In the genomic region with DNA sequence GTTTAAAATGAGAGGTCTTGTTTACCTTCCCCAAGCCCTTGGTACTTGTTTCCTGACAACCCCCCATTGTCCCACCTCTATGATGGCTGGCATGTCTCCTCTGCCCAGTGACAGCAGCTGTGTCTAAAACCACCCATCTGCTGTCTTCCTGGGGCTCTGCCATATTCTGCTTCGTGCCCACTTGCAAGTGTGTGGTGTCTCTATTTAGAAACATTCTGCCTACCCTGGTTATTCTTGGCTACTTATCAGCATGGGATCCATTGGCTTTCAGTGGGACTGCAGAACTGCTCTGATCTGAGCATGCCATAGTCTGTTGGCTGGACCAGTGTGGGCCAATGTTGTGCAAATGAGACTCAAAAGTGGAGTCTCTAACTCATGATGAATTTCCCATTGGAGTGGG, we compare ENCODE assay signal across 11 mouse cellular contexts.
A peak's percentile ranks its signal among the peaks of the same experiment; 100 is the strongest.
DNase-seq lines count a peak whose midpoint lies in the region; ATAC-seq lines count a peak whose summit lies in the region.
"Had no signal": no experiment of that assay in that cellular context is flagged by ENCODE, and none has a peak within 500 bp of the region (broad histone marks: within the 10 kb centered on the region; RNA-seq: fewer than 3 reads in every experiment).

No protein-coding gene starts in this region.

- no peak overlapping the region for H3K4me3 ChIP-seq in hindbrain, embryonic 14.5 days (replicated peaks; ENCODE audit: low read length)
- H3K4me3 ChIP-seq in hindbrain, embryonic 12.5 days: no peak overlapping the region
- H3K4me3 ChIP-seq: myocyte had no signal

- no peak for DNase-seq in hindbrain, embryonic 14.5 days (ENCODE audit: low spot score)
- DNase-seq in frontal cortex, postnatal 14 days (ENCODE audit: low spot score in 2 of 2): peak; percentile 45 to 52
- peak; percentile 87 for DNase-seq in layer of hippocampus, adult 9-11 months
- peak; percentile 70 to 73 for DNase-seq in right cerebral cortex, adult 2 months (ENCODE audit: low spot score in 2 of 2)
- DNase-seq in lung, postnatal 25 days (ENCODE audit: low spot score): no peak
- DNase-seq in retina, postnatal 1 day: no peak
- DNase-seq: embryo, embryonic 11 days; liver; lung, postnatal 10 days had no signal

- no peaks in the 10 kb centered on the region for H3K4me1 ChIP-seq in hindbrain, embryonic 14.5 days (replicated peaks; ENCODE audit: control insufficient read depth, insufficient read depth, low read length)
- H3K4me1 ChIP-seq in hindbrain, embryonic 12.5 days: no peaks in the 10 kb centered on the region

- WGBS in hindbrain, embryonic 14.5 days: 67% methylated on average over 1 of the region's 1 CpGs
- WGBS in hindbrain, embryonic 12.5 days: 77% methylated on average over 1 of the region's 1 CpGs

- H3K27me3 ChIP-seq in hindbrain, embryonic 14.5 days (ENCODE audit: control insufficient read depth, insufficient read depth, low read length): no peaks in the 10 kb centered on the region
- no peaks in the 10 kb centered on the region for H3K27me3 ChIP-seq in hindbrain, embryonic 12.5 days

- no peak overlapping the region for H3K9ac ChIP-seq in hindbrain, embryonic 14.5 days
- no peak overlapping the region for H3K9ac ChIP-seq in hindbrain, embryonic 12.5 days

- no peaks in the 10 kb centered on the region for H3K9me3 ChIP-seq in hindbrain, embryonic 14.5 days (ENCODE audit: control insufficient read depth, low read length)
- no peaks in the 10 kb centered on the region for H3K9me3 ChIP-seq in hindbrain, embryonic 12.5 days (replicated peaks)

- no peak overlapping the region for H3K27ac ChIP-seq in hindbrain, embryonic 14.5 days
- H3K27ac ChIP-seq in hindbrain, embryonic 12.5 days: no peak overlapping the region

- ATAC-seq in hindbrain, embryonic 14.5 days (ENCODE audit: low FRiP score): peak; percentile 53; the same call in 1 of the 2 replicates
- ATAC-seq in hindbrain, embryonic 12.5 days (ENCODE audit: low FRiP score): no peak

- H3K36me3 ChIP-seq in hindbrain, embryonic 14.5 days (replicated peaks; ENCODE audit: control insufficient read depth, insufficient read depth): no peaks in the 10 kb centered on the region
- H3K36me3 ChIP-seq in hindbrain, embryonic 12.5 days: no peaks in the 10 kb centered on the region

- H3K4me2 ChIP-seq in hindbrain, embryonic 14.5 days (replicated peaks): no peak overlapping the region
- H3K4me2 ChIP-seq in hindbrain, embryonic 12.5 days (replicated peaks): no peak overlapping the region

Comparison
In these comparisons a context has a peak if more than half of its experiments do, and no peak if none do; other contexts are left out.
1. DNase-seq: peak in frontal cortex, postnatal 14 days (2 of 2), layer of hippocampus, adult 9-11 months (single experiment) and right cerebral cortex, adult 2 months (2 of 2); none in hindbrain, embryonic 14.5 days (single experiment), lung, postnatal 25 days (single experiment) and retina, postnatal 1 day (single experiment).